Mouse (Mus musculus) neural tube, embryonic 14.5 days (tissue): ENCODE results near the gene Dnajb12. TPM values are rescaled to one million over a fixed set of nuclear protein-coding genes. Genes with fewer than 3 reads are reported as not detected.

Experiments
- ATAC-seq: fragments of 200-750 bp; cut with Nextera tagmentation; 2 replicates; pipeline ENCODE4 v1.8.0; 2017; ENCODE audit warnings: low read depth, mild to moderate bottlenecking, moderate TSS enrichment, moderate library complexity
- H3K27ac ChIP-seq: fragments of 300-500 bp; sonication (generic); 2 replicates; pipeline ENCODE4 v1.5.1; 2014; ENCODE audit warnings: low read depth, mild to moderate bottlenecking, control low read depth, low read length, moderate library complexity, mixed read lengths
- H3K27me3 ChIP-seq: fragments of 300-500 bp; sonication (generic); 2 replicates; pipeline ENCODE4 v1.6.1; 2014; ENCODE audit warnings: low read length; ENCODE audit not compliant: control insufficient read depth, insufficient read depth
- H3K36me3 ChIP-seq: fragments of 300-500 bp; sonication (generic); 2 replicates; pipeline ENCODE4 v1.6.1; 2014; ENCODE audit warnings: low read length, mixed read lengths; ENCODE audit not compliant: control insufficient read depth, insufficient read depth
- H3K4me1 ChIP-seq: fragments of 300-500 bp; sonication (generic); 2 replicates; pipeline ENCODE4 v1.6.1; 2014; ENCODE audit warnings: low read length; ENCODE audit not compliant: control insufficient read depth, insufficient read depth
- H3K4me2 ChIP-seq: fragments of 300-500 bp; sonication (generic); 2 replicates; pipeline ENCODE4 v1.6.1; 2014; ENCODE audit warnings: mild to moderate bottlenecking, low read depth, low read length, control low read depth
- H3K4me3 ChIP-seq: fragments of 300-500 bp; sonication (generic); 2 replicates; pipeline ENCODE4 v1.5.1; 2014; ENCODE audit warnings: low read depth, low read length, control low read depth, mixed read lengths
- H3K9ac ChIP-seq: fragments of 300-500 bp; sonication (generic); replicated peaks from 2 replicates; pipeline ENCODE4 v1.6.1; 2014; ENCODE audit warnings: low read depth, mild to moderate bottlenecking, control low read depth, low read length, mixed read lengths
- H3K9me3 ChIP-seq: fragments of 300-500 bp; sonication (generic); 2 replicates; pipeline ENCODE4 v1.6.1; 2016; ENCODE audit warnings: low read length; ENCODE audit not compliant: control insufficient read depth
- WGBS: fragments of 180-500 bp; shearing (Covaris S2); extraction: QIAGEN DNeasy Blood & Tissue Kit; methylation state at CpG from one replicate; pipeline ENCODE4 v1.1.7; 2014; 5-methylcytosine and 5-hydroxymethylcytosine counted together
- polyA plus RNA-seq: library from polyadenylated mRNA; unstranded; fragments of >200 nt; fragmentation: Nextera tagmentation; extraction: Ambion mirVana; gene quantifications from 2 replicates; pipeline ENCODE4 v1.2.1, GENCODE M21; 2014

Gene Dnajb12
- polyA plus RNA-seq, 1 experiment from 2014 or later = 23.0 TPM

GRCm38 (mm10) chr10:59889953-59890751, 10.8 kb downstream of the Dnajb12 start:
- Histone ChIP-seq H3K4me1 (no peaks in the 10 kb centered on the region), H3K4me3 (no peak overlapping the region), H3K36me3 (peaks cover 5% of the 10 kb centered on the region; the same call in 1 of the 2 replicates), H3K27ac (no peak overlapping the region), H3K9me3 (no peaks in the 10 kb centered on the region), H3K9ac (no peak overlapping the region), H3K4me2 (no peak overlapping the region), H3K27me3 (no peaks in the 10 kb centered on the region)
- 81% methylated on average over 15 of the region's 15 CpGs for WGBS
- ATAC-seq = no peak

- H3K27ac ChIP-seq = no peak overlapping the region
- no peaks in the 10 kb centered on the region for H3K27me3 ChIP-seq
- no peak overlapping the region for H3K4me3 ChIP-seq
- ATAC-seq = peak; percentile 22; the same call in 1 of the 2 replicates
- H3K36me3 ChIP-seq = peaks cover 20% of the 10 kb centered on the region; the same call in 1 of the 2 replicates
- no peaks in the 10 kb centered on the region for H3K9me3 ChIP-seq
- H3K9ac ChIP-seq = no peak overlapping the region
- no peak overlapping the region for H3K4me2 ChIP-seq
- WGBS = 29% methylated on average over 6 of the region's 6 CpGs
- peaks cover 17% of the 10 kb centered on the region for H3K4me1 ChIP-seq
Observed at GRCm38 (mm10) chr10:59892977-59893376, 13.6 kb downstream of the Dnajb12 start.

- no peaks in the 10 kb centered on the region for H3K27me3 ChIP-seq
- no peak overlapping the region for H3K4me2 ChIP-seq
- H3K4me1 ChIP-seq = peaks cover 33% of the 10 kb centered on the region
- H3K36me3 ChIP-seq = peaks cover 20% of the 10 kb centered on the region; the same call in 1 of the 2 replicates
- 82% methylated on average over 25 of the region's 25 CpGs for WGBS
- H3K4me3 ChIP-seq = no peak overlapping the region
- ATAC-seq = no peak
- H3K9ac ChIP-seq = peak overlapping the region; percentile 21; the same call in 1 of the 2 replicates
- H3K9me3 ChIP-seq = no peaks in the 10 kb centered on the region
- peak overlapping the region; percentile 28 for H3K27ac ChIP-seq
Observed at GRCm38 (mm10) chr10:59894251-59895160, 15.2 kb downstream of the Dnajb12 start.

GRCm38 (mm10) chr10:59895460-59896186, 16.3 kb downstream of the Dnajb12 start:
- H3K27ac ChIP-seq = no peak overlapping the region
- peaks cover 42% of the 10 kb centered on the region for H3K4me1 ChIP-seq

GRCm38 (mm10) chr10:59896211-59896610, 16.9 kb downstream of the Dnajb12 start:
- H3K4me2 ChIP-seq = no peak overlapping the region
- no peaks in the 10 kb centered on the region for H3K9me3 ChIP-seq
- no peak for ATAC-seq
- peaks cover 20% of the 10 kb centered on the region; the same call in 1 of the 2 replicates for H3K36me3 ChIP-seq
- no peaks in the 10 kb centered on the region for H3K27me3 ChIP-seq
- H3K27ac ChIP-seq = peak overlapping the region; percentile 86; the same call in 1 of the 2 replicates
- no peak overlapping the region for H3K4me3 ChIP-seq
- H3K9ac ChIP-seq = no peak overlapping the region
- 94% methylated on average over 4 of the region's 4 CpGs for WGBS
- H3K4me1 ChIP-seq = peaks cover 42% of the 10 kb centered on the region

More at GRCm38 (mm10) chr10:59895460-59896186, 16.3 kb downstream of the Dnajb12 start:
- peaks cover 20% of the 10 kb centered on the region; the same call in 1 of the 2 replicates for H3K36me3 ChIP-seq
- H3K9me3 ChIP-seq = no peaks in the 10 kb centered on the region
- no peak overlapping the region for H3K9ac ChIP-seq
- 96% methylated on average over 17 of the region's 17 CpGs for WGBS
- no peak overlapping the region for H3K4me2 ChIP-seq
- no peak overlapping the region for H3K4me3 ChIP-seq
- no peak for ATAC-seq
- H3K27me3 ChIP-seq = no peaks in the 10 kb centered on the region

GRCm38 (mm10) chr10:59896911-59897331, 17.6 kb downstream of the Dnajb12 start:
- WGBS = 64% methylated on average over 3 of the region's 3 CpGs
- H3K4me3 ChIP-seq = no peak overlapping the region
- 0 out of 2 replicates have a peak overlapping the region, but pooled peaks have one; percentile 25 for H3K9ac ChIP-seq
- peak overlapping the region; percentile 86 for H3K27ac ChIP-seq
- peak; percentile 20; the same call in 1 of the 2 replicates for ATAC-seq
- no peaks in the 10 kb centered on the region for H3K9me3 ChIP-seq
- H3K4me2 ChIP-seq = peak overlapping the region; percentile 35; the same call in 1 of the 2 replicates
- no peaks in the 10 kb centered on the region for H3K27me3 ChIP-seq
- H3K4me1 ChIP-seq = peaks cover 42% of the 10 kb centered on the region
- peaks cover 20% of the 10 kb centered on the region; the same call in 1 of the 2 replicates for H3K36me3 ChIP-seq

- no peak overlapping the region for H3K4me3 ChIP-seq
- peaks cover 19% of the 10 kb centered on the region; the same call in 1 of the 2 replicates for H3K36me3 ChIP-seq
- peak; percentile 9; the same call in 1 of the 2 replicates for ATAC-seq
- peak overlapping the region; percentile 86 for H3K27ac ChIP-seq
- H3K9me3 ChIP-seq = no peaks in the 10 kb centered on the region
- peak overlapping the region; percentile 25; the same call in 1 of the 2 replicates for H3K9ac ChIP-seq
- H3K4me1 ChIP-seq = peaks cover 42% of the 10 kb centered on the region
- no peaks in the 10 kb centered on the region for H3K27me3 ChIP-seq
- H3K4me2 ChIP-seq = peak overlapping the region; percentile 35; the same call in 1 of the 2 replicates
- WGBS = 7% methylated on average over 5 of the region's 5 CpGs
Observed at GRCm38 (mm10) chr10:59897511-59897910, 18.2 kb downstream of the Dnajb12 start.

- Histone ChIP-seq H3K4me1 (peaks cover 43% of the 10 kb centered on the region), H3K9me3 (no peaks in the 10 kb centered on the region), H3K27ac (peak overlapping the region; percentile 94), H3K36me3 (peaks cover 17% of the 10 kb centered on the region; the same call in 1 of the 2 replicates), H3K9ac (no peak overlapping the region), H3K4me3 (no peak overlapping the region), H3K4me2 (no peak overlapping the region), H3K27me3 (no peaks in the 10 kb centered on the region)
- ATAC-seq = no peak
- 38% methylated on average over 9 of the region's 9 CpGs for WGBS
Observed at GRCm38 (mm10) chr10:59898180-59898778, 18.9 kb downstream of the Dnajb12 start.
